Mouse (Mus musculus) small intestine, adult 2 months (tissue): ENCODE measurements around the gene Ubqln4. TPM values are rescaled to one million over a fixed set of nuclear protein-coding genes. Genes with fewer than 3 reads are reported as not detected.

Experiments used
- H3K27ac ChIP-seq: fragments of 200-500 bp; 2 replicates; pipeline ENCODE4 v1.5.1; 2012; ENCODE audit warnings: low read depth, low read length, control low read depth, inconsistent platforms; ENCODE audit not compliant: insufficient read depth
- H3K27me3 ChIP-seq: fragments of 200-500 bp; 2 replicates; pipeline ENCODE4 v1.6.1; 2012; ENCODE audit warnings: mild to moderate bottlenecking, moderate library complexity, low read length, inconsistent platforms; ENCODE audit not compliant: control insufficient read depth, insufficient read depth
- H3K36me3 ChIP-seq: fragments of 200-500 bp; 2 replicates; pipeline ENCODE4 v1.6.1; 2012; ENCODE audit warnings: mild to moderate bottlenecking, low read length, control low read depth, inconsistent platforms; ENCODE audit not compliant: control insufficient read depth, insufficient read depth
- H3K4me1 ChIP-seq: fragments of 200-500 bp; 2 replicates; pipeline ENCODE4 v1.6.1; 2012; ENCODE audit warnings: low read length, inconsistent platforms, mixed read lengths; ENCODE audit not compliant: control insufficient read depth, insufficient read depth, insufficient read length
- H3K4me3 ChIP-seq: fragments of 200-500 bp; 2 replicates; pipeline ENCODE4 v1.5.1; 2012; ENCODE audit warnings: low read depth, mild to moderate bottlenecking, control low read depth, inconsistent platforms, low read length, moderate library complexity
- CTCF ChIP-seq: fragments of 200-500 bp; IDR thresholded peaks from 2 replicates; pipeline ENCODE4 v1.5.1; 2012; ENCODE audit warnings: low read depth, mild to moderate bottlenecking, control low read depth, inconsistent platforms, low read length, moderate library complexity, mixed read lengths; ENCODE audit not compliant: insufficient replicate concordance, insufficient read length; ENCODE audit errors: extremely low read depth
- POLR2A ChIP-seq: fragments of 200-500 bp; IDR thresholded peaks from 2 replicates; pipeline ENCODE4 v1.6.1; 2012; ENCODE audit warnings: low read depth, mild to moderate bottlenecking, control low read depth, inconsistent platforms, low read length, moderate library complexity
- WGBS: fragments of 180-500 bp; shearing (Covaris S2); methylation state at CpG from one replicate; pipeline ENCODE4 v1.1.7; 2018; 5-methylcytosine and 5-hydroxymethylcytosine counted together
- polyA plus RNA-seq: library from polyadenylated mRNA; depleted of rRNA; stranded (reverse); fragments of >200 nt; gene quantifications from 2 replicates; pipeline ENCODE4 v1.2.3, GENCODE M21; 2012

Ubqln4 gene
- polyA plus RNA-seq, 1 experiment = 35.4 TPM

GRCm38 (mm10) chr3:88559596-88559995 is 6.0 kb downstream of the Ubqln4 start:
- Histone ChIP-seq H3K27ac (no peak overlapping the region), H3K4me1 (no peaks in the 10 kb centered on the region), H3K27me3 (no peaks in the 10 kb centered on the region), H3K36me3 (peaks cover 68% of the 10 kb centered on the region), H3K4me3 (no peak overlapping the region)
- 95% methylated on average over 9 of the region's 9 CpGs for WGBS
- TF ChIP-seq POLR2A (no peak), CTCF (no peak)

- TF ChIP-seq CTCF = no peak
- no peak for TF ChIP-seq POLR2A
- WGBS = 72% methylated on average over 4 of the region's 4 CpGs
Measured at GRCm38 (mm10) chr3:88561989-88562388, 8.4 kb downstream of the Ubqln4 start.

GRCm38 (mm10) chr3:88563442-88563841 is 9.9 kb downstream of the Ubqln4 start:
- H3K36me3 ChIP-seq = peaks cover 72% of the 10 kb centered on the region
- peaks cover 4% of the 10 kb centered on the region for H3K4me1 ChIP-seq
- H3K27me3 ChIP-seq = no peaks in the 10 kb centered on the region
- H3K4me3 ChIP-seq = no peak overlapping the region
- H3K27ac ChIP-seq = no peak overlapping the region
- TF ChIP-seq CTCF (no peak), POLR2A (no peak)
- 79% methylated on average over 4 of the region's 4 CpGs for WGBS

More at GRCm38 (mm10) chr3:88561989-88562388, 8.4 kb downstream of the Ubqln4 start:
- Histone ChIP-seq H3K4me3 (no peak overlapping the region), H3K36me3 (peaks cover 72% of the 10 kb centered on the region), H3K27me3 (no peaks in the 10 kb centered on the region), H3K4me1 (peaks cover 4% of the 10 kb centered on the region), H3K27ac (no peak overlapping the region)

DNA sequence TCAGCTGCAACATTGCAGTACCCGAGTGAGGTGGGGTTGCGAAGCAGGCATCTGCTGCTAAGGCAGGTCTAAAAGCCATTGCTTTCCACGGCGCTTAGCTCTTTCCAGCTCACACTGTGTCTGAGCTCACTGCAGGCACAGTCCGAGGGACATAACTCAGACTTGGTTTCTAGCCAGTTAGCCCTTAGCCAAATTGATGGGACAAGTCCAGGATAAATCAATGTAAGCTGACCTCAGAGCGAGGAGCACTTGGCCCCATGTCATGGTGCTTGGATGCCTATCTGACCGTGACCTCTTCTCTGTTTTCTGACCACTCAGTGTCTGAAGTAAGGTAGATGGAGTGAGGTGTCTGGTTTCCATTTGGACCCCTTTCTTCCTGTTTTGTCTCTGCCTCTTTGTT is 10.4 kb downstream of the Ubqln4 start:
- no peak overlapping the region for H3K4me3 ChIP-seq
- no peaks in the 10 kb centered on the region for H3K27me3 ChIP-seq
- no peak for TF ChIP-seq CTCF
- TF ChIP-seq POLR2A = no peak
- H3K36me3 ChIP-seq = peaks cover 77% of the 10 kb centered on the region
- 86% methylated on average over 7 of the region's 7 CpGs for WGBS
- H3K27ac ChIP-seq = no peak overlapping the region
- peaks cover 4% of the 10 kb centered on the region for H3K4me1 ChIP-seq

DNA sequence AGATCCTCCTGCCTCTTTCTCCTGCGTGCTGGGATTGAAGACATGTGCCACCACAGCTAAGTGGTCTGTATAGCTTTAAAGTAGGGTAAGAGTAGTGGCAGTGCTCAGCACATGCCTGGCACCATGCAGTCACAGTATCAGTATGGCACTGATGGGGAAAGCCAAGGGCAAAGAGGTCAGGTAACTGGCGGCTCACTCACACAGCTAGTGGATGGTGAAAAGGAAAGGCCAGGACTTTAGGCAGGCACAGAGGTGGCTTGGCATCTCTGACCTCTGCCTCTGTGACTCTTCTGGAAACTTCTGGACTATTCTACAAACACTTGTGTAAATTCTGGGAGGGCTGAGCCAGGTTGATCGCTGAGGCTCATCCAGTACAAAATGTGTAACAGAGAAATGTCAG is 12.6 kb downstream of the Ubqln4 start:
- peaks cover 4% of the 10 kb centered on the region for H3K4me1 ChIP-seq
- peak overlapping the region; percentile 52; the same call in 1 of the 2 replicates for H3K27ac ChIP-seq
- WGBS = 76% methylated on average over 3 of the region's 3 CpGs
- no peaks in the 10 kb centered on the region for H3K27me3 ChIP-seq
- TF ChIP-seq POLR2A (no peak), CTCF (no peak)
- H3K36me3 ChIP-seq = peaks cover 60% of the 10 kb centered on the region
- H3K4me3 ChIP-seq = no peak overlapping the region

DNA sequence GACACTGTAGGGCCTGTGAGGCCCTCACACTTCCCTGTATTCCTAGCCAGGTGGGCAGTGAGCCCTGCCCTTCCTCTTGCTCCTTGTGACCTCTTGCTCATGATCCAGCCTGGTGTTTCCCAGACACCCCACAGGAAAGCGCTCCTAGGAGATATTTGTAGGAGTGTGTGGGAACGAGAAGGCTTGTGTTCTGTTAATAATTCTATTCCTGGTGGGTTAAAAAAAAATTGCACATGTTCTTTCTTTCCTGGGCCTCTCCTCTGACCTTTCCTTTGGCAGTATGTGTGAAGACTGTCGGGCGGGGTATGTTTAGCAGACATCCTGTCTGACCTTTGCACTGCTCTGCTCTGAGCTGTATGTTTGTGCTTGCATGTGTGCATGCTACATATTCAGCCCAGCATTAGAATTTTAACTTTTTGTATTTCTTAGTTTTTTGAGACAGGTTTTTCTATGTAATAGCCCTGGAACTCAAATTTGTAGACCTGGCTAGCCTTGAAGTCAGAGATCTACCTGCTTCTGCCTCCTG is 13.0 kb downstream of the Ubqln4 start:
- no peak overlapping the region for H3K4me3 ChIP-seq
- H3K27ac ChIP-seq = peak overlapping the region; percentile 52; the same call in 1 of the 2 replicates
- WGBS = 33% methylated on average over 4 of the region's 4 CpGs

GRCm38 (mm10) chr3:88567892-88568291 is 14.3 kb downstream of the Ubqln4 start:
- Histone ChIP-seq H3K27me3 (no peaks in the 10 kb centered on the region), H3K4me3 (no peak overlapping the region), H3K36me3 (peaks cover 46% of the 10 kb centered on the region), H3K4me1 (peaks cover 4% of the 10 kb centered on the region), H3K27ac (no peak overlapping the region)
- TF ChIP-seq POLR2A (no peak), CTCF (no peak)
- 78% methylated on average over 6 of the region's 6 CpGs for WGBS

More for the DNA sequence above, 13.0 kb downstream of the Ubqln4 start:
- H3K4me1 ChIP-seq = peaks cover 4% of the 10 kb centered on the region
- no peak for TF ChIP-seq POLR2A
- no peak for TF ChIP-seq CTCF
- H3K27me3 ChIP-seq = no peaks in the 10 kb centered on the region
- H3K36me3 ChIP-seq = peaks cover 56% of the 10 kb centered on the region

- Histone ChIP-seq H3K4me1 (peaks cover 4% of the 10 kb centered on the region), H3K27ac (no peak overlapping the region), H3K36me3 (peaks cover 38% of the 10 kb centered on the region), H3K27me3 (no peaks in the 10 kb centered on the region), H3K4me3 (no peak overlapping the region)
- TF ChIP-seq CTCF = no peak
- WGBS = 84% methylated on average over 2 of the region's 2 CpGs
Measured at GRCm38 (mm10) chr3:88568615-88569014, 15.1 kb downstream of the Ubqln4 start.
